Mouse (Mus musculus): Measurements from ENCODE around the gene Kcnh4.

Kcnh4 gene

DNA sequence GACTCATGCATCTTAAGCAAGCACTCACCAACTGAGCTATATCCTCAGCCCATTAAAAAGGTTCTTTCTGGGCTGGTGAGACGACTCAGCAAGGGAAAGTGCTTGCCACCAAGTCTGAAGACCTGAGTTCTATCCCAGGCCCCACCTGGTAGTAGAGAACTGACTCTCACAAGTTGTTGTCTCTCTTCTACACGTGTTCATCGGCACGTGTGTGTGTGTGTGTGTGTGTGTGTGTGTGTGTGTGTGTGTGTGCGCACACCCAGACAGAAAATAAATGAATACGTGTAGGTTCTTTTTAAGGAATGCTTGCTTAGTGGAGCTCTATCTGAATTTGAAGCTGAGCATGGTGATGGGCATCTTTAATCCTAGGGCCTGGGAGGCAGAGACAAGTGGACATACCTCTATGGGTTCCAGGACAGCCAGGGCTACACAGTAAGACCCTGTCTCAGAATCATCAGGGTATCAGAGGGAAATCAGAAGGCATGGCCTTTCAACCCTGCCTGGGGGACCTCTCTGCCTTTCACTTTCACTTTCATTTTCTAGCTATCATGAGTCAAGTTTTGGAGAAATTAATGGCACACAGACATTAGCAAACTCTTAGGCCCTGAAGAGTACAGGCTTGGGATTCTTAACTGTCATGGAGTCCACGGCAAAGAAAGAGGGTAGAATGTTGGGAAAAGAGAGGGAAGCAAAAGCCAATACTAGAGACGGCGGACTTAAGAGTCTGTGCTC, 24.4 kb downstream of the Kcnh4 start:
- DNase-seq (ENCODE audit: low spot score in 2 of 2), result no peak

DNA sequence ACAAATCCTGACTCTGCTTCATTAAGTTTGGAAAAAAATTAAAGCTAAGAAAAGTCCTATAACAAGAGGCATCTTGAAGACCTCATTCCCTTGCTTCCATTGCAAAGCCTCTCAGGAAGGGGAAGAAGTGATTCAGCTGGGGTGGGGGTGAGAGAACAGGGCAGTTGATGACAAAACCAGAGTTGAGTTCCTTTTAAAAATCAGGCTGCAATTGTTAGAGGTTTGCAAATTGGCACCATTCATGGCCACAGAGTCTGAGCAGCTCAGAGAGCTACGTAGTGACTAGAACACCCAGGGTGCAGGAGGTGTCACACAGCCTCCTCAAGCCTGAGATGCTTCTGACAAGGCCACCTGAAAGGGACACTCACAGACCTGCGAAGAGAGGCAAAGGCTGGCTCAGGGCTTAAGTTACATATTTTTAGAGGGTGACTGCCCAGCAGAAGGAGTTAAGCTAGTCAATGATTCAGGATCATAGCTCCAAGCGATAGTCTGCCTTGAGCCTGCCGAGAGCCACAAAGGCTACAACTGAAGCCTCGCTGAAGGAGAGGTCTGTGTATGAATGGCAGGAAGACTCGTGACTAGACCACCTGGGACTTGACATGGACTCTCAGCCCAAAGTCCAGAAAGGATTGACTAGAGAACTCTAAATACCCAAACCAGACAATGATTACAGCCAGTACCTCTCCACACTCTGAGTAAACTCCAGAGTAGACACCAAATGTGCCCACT, 29.1 kb downstream of the Kcnh4 start:
- DNase-seq (ENCODE audit: low spot score in 2 of 2), result no peak

GRCm38 (mm10) chr11:100729976-100730375, 29.8 kb downstream of the Kcnh4 start:
- DNase-seq (ENCODE audit: low spot score in 2 of 2), result no peak

- no peak for DNase-seq (ENCODE audit: low spot score in 2 of 2)
Measured at GRCm38 (mm10) chr11:100728601-100729000, 31.1 kb downstream of the Kcnh4 start.

DNA sequence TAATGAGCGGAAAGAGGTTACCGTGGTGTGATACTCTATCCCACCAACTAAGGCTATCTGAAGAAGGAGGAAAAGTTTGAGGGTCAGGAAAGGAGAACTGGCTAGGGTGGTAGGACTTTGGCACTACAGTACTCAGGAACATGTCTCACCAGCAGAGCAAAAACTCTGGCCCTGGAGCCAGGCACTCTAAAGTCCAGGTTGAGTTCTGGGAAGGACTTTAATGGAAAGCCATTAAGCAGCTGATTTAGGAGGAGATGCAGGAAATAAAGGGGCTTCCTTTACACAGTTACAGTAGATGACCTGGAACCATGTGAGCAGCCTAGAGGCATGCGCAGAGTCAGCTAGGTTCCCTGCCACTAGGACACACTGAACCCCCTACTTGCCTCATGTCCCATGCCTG, 32.5 kb downstream of the Kcnh4 start:
- DNase-seq (ENCODE audit: low spot score in 2 of 2), result no peak

- no peak for DNase-seq (ENCODE audit: low spot score in 2 of 2)
Measured at GRCm38 (mm10) chr11:100724919-100725512, 34.7 kb downstream of the Kcnh4 start.

GRCm38 (mm10) chr11:100722493-100723028, 37.2 kb downstream of the Kcnh4 start:
- DNase-seq (ENCODE audit: low spot score in 2 of 2), result no peak

- DNase-seq (ENCODE audit: low spot score in 2 of 2), result no peak
Measured at GRCm38 (mm10) chr11:100721776-100722492, 37.8 kb downstream of the Kcnh4 start.

GRCm38 (mm10) chr11:100721254-100721653, 38.5 kb downstream of the Kcnh4 start:
- no peak for DNase-seq (ENCODE audit: low spot score in 2 of 2)

DNA sequence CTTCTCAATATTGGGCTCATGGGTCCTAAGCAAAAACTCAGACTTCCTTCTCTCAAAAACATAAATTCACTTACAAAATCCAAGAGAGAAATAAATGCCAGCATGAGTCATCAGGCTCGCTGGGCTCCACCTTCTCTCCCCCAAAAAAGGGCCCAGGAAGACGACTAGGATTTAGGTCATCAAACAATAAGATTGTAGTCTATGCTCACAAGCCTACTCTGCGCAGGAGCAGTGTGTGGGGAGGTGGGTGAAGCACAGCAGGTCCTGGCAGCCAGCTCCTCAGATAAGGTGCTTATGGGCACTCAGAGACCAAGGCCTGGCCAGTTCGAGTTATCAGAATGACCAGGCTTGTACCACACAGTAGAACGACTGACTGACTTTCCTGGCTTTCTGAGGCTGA, 39.4 kb downstream of the Kcnh4 start:
- peak; percentile 47 to 50 for DNase-seq (ENCODE audit: low spot score in 2 of 2)

- no peak for DNase-seq (ENCODE audit: low spot score in 2 of 2)
Measured at GRCm38 (mm10) chr11:100719893-100720292, 39.8 kb downstream of the Kcnh4 start.

- DNase-seq (ENCODE audit: low spot score in 2 of 2), result peak in 1 of 2 experiments; percentile 47
Measured at GRCm38 (mm10) chr11:100719312-100719711, 40.4 kb downstream of the Kcnh4 start.

GRCm38 (mm10) chr11:100718866-100719265, 40.9 kb downstream of the Kcnh4 start:
- no peak for DNase-seq (ENCODE audit: low spot score in 2 of 2)

DNA sequence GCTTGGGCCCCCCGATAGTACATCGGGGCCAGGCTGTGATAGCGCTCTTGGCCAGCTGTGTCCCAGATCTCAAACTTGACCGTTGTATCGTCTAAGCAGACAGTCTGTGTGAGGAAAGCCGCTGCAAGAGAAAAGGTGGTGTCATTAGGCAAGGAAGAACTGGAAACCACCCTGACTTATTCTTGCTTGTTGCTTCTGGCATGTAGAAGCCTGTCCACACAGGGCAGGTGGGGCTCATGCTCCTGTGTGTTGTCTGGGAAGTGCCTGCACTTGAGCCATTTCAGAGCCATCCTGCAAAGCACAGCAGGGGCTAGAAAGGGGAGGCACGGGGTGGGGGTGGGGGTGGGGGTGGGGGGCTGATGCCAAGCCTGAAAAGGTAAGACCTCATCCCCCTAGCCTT, 41.3 kb downstream of the Kcnh4 start:
- DNase-seq (ENCODE audit: low spot score in 2 of 2), result no peak

GRCm38 (mm10) chr11:100716649-100717048, 43.1 kb downstream of the Kcnh4 start:
- DNase-seq (ENCODE audit: low spot score in 2 of 2), result peak in 1 of 2 experiments; percentile 57

DNA sequence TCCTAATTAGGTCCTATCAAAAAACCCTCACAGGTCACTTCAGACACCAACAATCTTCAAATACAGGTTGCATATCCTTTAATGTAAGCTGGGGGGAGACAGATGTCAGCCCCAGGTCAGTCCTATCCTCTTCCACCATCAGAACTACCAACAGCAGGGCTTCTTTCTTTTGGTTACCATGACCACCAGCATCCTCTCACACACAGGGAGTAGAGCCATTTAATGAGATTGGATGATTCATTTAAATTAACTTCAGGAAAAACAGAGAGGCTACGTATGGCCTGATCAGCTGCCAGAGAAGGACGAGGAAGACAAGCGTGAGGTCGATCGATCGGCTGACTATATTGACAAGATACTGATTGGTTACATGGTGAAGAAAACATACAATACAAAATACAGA, 44.8 kb downstream of the Kcnh4 start:
- no peak for DNase-seq (ENCODE audit: low spot score in 2 of 2)

- DNase-seq (ENCODE audit: low spot score in 2 of 2), result peak; percentile 88 to 89
Measured at GRCm38 (mm10) chr11:100714534-100714915, 45.2 kb downstream of the Kcnh4 start.

- peak; percentile 61 to 63 for DNase-seq (ENCODE audit: low spot score in 2 of 2)
Measured at GRCm38 (mm10) chr11:100713735-100714533, 45.8 kb downstream of the Kcnh4 start, which contains the start of gene Hspb9. Hspb9 (plus strand) TSS chr11:100713850.

DNA sequence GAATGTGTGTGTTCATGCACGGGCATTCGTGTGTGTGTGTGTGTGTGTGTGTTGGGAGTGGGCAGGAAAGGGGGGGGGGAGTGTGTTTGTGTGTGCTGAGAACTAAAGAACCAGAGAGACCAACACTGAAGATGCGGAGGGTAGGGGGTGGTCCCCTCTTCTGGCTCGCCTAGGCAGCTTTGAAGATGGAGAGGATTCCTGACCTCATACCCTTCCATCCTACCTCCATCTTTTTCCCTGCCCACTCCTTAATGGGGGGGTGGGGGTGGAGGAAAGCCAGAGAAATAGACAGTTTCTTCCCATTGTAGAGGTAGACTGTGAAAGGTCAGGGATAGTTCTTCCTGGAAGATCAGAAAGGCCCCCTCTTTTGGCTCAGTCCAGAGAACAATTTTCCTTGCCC, 46.6 kb downstream of the Kcnh4 start:
- no peak for DNase-seq (ENCODE audit: low spot score in 2 of 2)

DNA sequence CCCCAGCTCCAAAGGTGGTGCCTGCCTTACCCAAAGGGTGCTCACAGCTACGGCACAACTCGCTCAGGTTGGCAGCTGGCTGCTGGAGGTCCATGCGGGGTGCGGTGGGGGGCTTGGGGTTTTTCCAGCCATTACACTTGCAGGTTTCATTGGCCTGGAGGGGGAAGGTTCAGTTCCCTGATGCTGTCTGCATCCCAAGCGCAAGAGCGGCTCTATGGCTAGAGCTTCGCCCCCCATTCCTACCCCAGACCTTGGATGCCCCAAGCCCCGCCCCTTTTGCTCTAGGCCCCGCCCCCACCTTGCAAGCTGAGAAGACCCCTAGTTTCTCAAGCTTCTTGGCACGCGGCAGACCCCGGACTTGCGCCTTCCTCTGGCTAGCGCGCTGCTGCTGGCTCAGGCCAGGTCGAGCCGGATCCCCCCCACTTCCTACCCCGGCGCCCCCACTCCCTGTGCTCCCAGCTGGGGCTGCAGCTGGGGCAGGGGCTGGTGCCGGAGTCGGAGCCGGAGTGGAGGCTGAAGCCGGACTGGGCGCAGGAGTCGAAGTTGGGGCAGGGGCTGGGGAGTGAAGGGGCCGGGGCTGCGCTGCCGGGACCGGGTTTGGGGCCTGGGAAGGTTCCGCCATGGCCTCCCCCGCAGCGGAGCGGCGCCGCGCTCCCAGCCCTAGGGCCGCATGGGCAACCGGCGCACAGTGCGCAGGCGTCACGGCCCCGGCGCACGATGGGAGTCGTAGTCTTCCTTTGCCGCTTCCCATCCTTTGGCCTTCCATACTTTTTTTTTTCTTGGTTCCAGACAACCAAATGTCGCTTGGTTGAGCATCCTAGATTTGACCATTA, 47.7 kb downstream of the Kcnh4 start, which contains the start of gene Kat2a:
TSS of gene Kat2a (minus strand) at position 683 of the 833 bp plus-strand sequence.
- peak; percentile 82 to 83 for DNase-seq (ENCODE audit: low spot score in 2 of 2)

Measured in right cerebral cortex, adult 2 months (tissue).